Comparison of ENCODE assay signal across 17 mouse cellular contexts in genomic region chr1:122607309-122607708, GRCm38 (mm10).
A peak's percentile ranks its signal among the peaks of the same experiment; 100 is the strongest.
DNase-seq lines count a peak whose midpoint lies in the region; TF ChIP-seq lines count a peak whose summit lies in the region.
"Had no signal": no experiment of that assay in that cellular context is flagged by ENCODE, and none has a peak within 500 bp of the region (broad histone marks: within the 10 kb centered on the region; RNA-seq: fewer than 3 reads in every experiment).

No protein-coding gene starts in this region.

- H3K9ac ChIP-seq in ES-Bruce4 (ENCODE audit: low read depth, poor library complexity, severe bottlenecking) (no peak overlapping the region), ES-E14 (ENCODE audit: insufficient read depth, low read depth, low read length, poor library complexity, severe bottlenecking) (no peak overlapping the region)
- H3K9ac ChIP-seq: embryonic facial prominence, embryonic 12.5 days had no signal

- no peak for TF ChIP-seq CTCF in ES-Bruce4 (IDR thresholded peaks at IDR 0.05; ENCODE audit: low read depth, low read length)

- 0 out of 2 replicates have a peak, but pooled peaks have one; percentile 33 for TF ChIP-seq EP300 in ES-Bruce4 (IDR thresholded peaks at IDR 0.05; ENCODE audit: insufficient read depth, low read depth, low read length)

- H3K9me3 ChIP-seq in ES-Bruce4 (replicated peaks; ENCODE audit: control insufficient read depth, insufficient read depth, low read length, poor library complexity, severe bottlenecking) (no peaks in the 10 kb centered on the region), ES-E14 (ENCODE audit: control insufficient read depth, insufficient read depth, low read depth, low read length) (no peaks in the 10 kb centered on the region)
- H3K9me3 ChIP-seq: embryonic facial prominence, embryonic 10.5 days; embryonic facial prominence, embryonic 12.5 days had no signal

- intact Hi-C loops in left cerebral cortex, postnatal 25 days (cut with DNase I) = no loop called here
- intact Hi-C loops in left cerebral cortex, postnatal 36 days (cut with DNase I) = no loop called here

- H3K27me3 ChIP-seq in ES-Bruce4 (ENCODE audit: control insufficient read depth, insufficient read depth, low read length, poor library complexity, severe bottlenecking) = no peaks in the 10 kb centered on the region
- H3K27me3 ChIP-seq: CH12.LX; embryonic facial prominence, embryonic 12.5 days had no signal

- H3K4me3 ChIP-seq in ES-Bruce4 (ENCODE audit: low read depth, low read length) (no peak overlapping the region), ES-E14 (ENCODE audit: insufficient read depth in 1 of 2, low read depth in 1 of 2, low read length in 2 of 2, poor library complexity in 1 of 2, severe bottlenecking in 1 of 2) (no peak overlapping the region)
- H3K4me3 ChIP-seq: embryonic facial prominence, embryonic 10.5 days; embryonic facial prominence, embryonic 12.5 days had no signal

- H3K4me1 ChIP-seq in ES-Bruce4 (ENCODE audit: control insufficient read depth, insufficient read depth, low read length) (peaks cover 2% of the 10 kb centered on the region), ES-E14 (ENCODE audit: control insufficient read depth in 2 of 2, insufficient read depth in 2 of 2, low read length in 2 of 2, poor library complexity in 1 of 2) (peaks cover 0 to 6% of the 10 kb centered on the region in 2 experiments; a peak in 1 of 4 replicates)
- H3K4me1 ChIP-seq: embryonic facial prominence, embryonic 10.5 days; embryonic facial prominence, embryonic 12.5 days had no signal

- TF ChIP-seq POLR2A in ES-Bruce4 (IDR thresholded peaks at IDR 0.05; ENCODE audit: insufficient read depth, low read length) = no peak

- in situ Hi-C loops in ES-E14 (cut with MboI; ENCODE audit: low sequenced_read_pairs in 2 of 2, unreplicated experiment in 2 of 2) = no loop called here

- H3K27ac ChIP-seq in ES-Bruce4 (ENCODE audit: insufficient read depth, low read length) (0 out of 2 replicates have a peak overlapping the region, but pooled peaks have one; percentile 38), ES-E14 (ENCODE audit: insufficient read depth, low read depth, low read length, poor library complexity, severe bottlenecking) (no peak overlapping the region; the same call in 1 of the 2 replicates)
- H3K27ac ChIP-seq: embryonic facial prominence, embryonic 10.5 days; embryonic facial prominence, embryonic 12.5 days had no signal

- H3K36me3 ChIP-seq in ES-Bruce4 (ENCODE audit: control insufficient read depth, insufficient read depth, low read length, poor library complexity, severe bottlenecking) (no peaks in the 10 kb centered on the region), ES-E14 (ENCODE audit: control insufficient read depth, insufficient read depth, low read length, poor library complexity, severe bottlenecking) (no peaks in the 10 kb centered on the region)
- H3K36me3 ChIP-seq: embryonic facial prominence, embryonic 10.5 days; embryonic facial prominence, embryonic 12.5 days had no signal

- peak; percentile 62 for DNase-seq in ES-E14 (ENCODE audit: low read depth, low spot score)
- DNase-seq in WW6 (ENCODE audit: low read depth, low spot score) = peak; percentile 47
- DNase-seq in left cerebral cortex, postnatal 25 days (ENCODE audit: low spot score in 2 of 2) = no peak
- DNase-seq in adrenal gland, postnatal 4 days (ENCODE audit: low spot score in 2 of 2) = no peak
- no peak for DNase-seq in left cerebral cortex, postnatal 36 days (ENCODE audit: low spot score in 2 of 2)
- DNase-seq: adrenal gland, adult 8-10 months; adrenal gland, postnatal 14 days; adrenal gland, postnatal 36 days; B cell, adult 2 months; cerebellum, adult 11 months; cerebellum, adult 2 months; cerebellum, adult 9-10 months; cerebellum, postnatal 25 days had no signal

TF ChIP-seq in ES-E14, 5 proteins besides CTCF, POLR2A, EP300 and RAD21:
- TF ChIP-seq CHD2 (IDR thresholded peaks at IDR 0.05; ENCODE audit: low read depth, low read length) (peak; percentile 78; the same call in 1 of the 2 replicates), HCFC1 (IDR thresholded peaks at IDR 0.05; ENCODE audit: borderline replicate concordance, insufficient read depth, low read length) (no peak)

Comparison
In these comparisons a context has a peak if more than half of its experiments do, and no peak if none do; other contexts are left out.
1. DNase-seq: peak in ES-E14 (single experiment) and WW6 (single experiment); none in left cerebral cortex, postnatal 25 days (0 of 2), adrenal gland, postnatal 4 days (0 of 2) and left cerebral cortex, postnatal 36 days (0 of 2).